Mouse (Mus musculus): ENCODE measurements around the gene Tjp3. TPM values are rescaled to one million over a fixed set of nuclear protein-coding genes. Genes with fewer than 3 reads are reported as not detected.

Gene Tjp3
- 3.3 TPM in 1 of 2 replicates, not detected in the other for total RNA-seq (2015; ENCODE audit: low replicate concordance)
- 0.60 and 1.7 TPM in 2 replicates for total RNA-seq (2017; ENCODE audit: low replicate concordance)

- no peak for ATAC-seq (replicated peaks; ENCODE audit: low FRiP score, poor library complexity, severe bottlenecking)
These were observed at the start of gene Tjp3 for GRCm38 (mm10) chr10:81291511-81292104. TSS of gene Tjp3 (minus strand) at chr10:81291581.

GRCm38 (mm10) chr10:81340551-81341332 lies 49.4 kb upstream of the Tjp3 start:
- ATAC-seq (replicated peaks; ENCODE audit: low FRiP score, poor library complexity, severe bottlenecking): no peak

GRCm38 (mm10) chr10:81336558-81336957 lies 45.2 kb upstream of the Tjp3 start:
- ATAC-seq (replicated peaks; ENCODE audit: low FRiP score, poor library complexity, severe bottlenecking): no peak

- no peak for ATAC-seq (replicated peaks; ENCODE audit: low FRiP score, poor library complexity, severe bottlenecking)
These were observed 44.3 kb upstream of the Tjp3 start for GRCm38 (mm10) chr10:81335393-81336340.

- ATAC-seq (replicated peaks; ENCODE audit: low FRiP score, poor library complexity, severe bottlenecking): no peak
These were observed 42.9 kb upstream of the Tjp3 start for GRCm38 (mm10) chr10:81334324-81334723.

- ATAC-seq (replicated peaks; ENCODE audit: low FRiP score, poor library complexity, severe bottlenecking): no peak
These were observed 40.9 kb upstream of the Tjp3 start for GRCm38 (mm10) chr10:81332277-81332676.

GRCm38 (mm10) chr10:81330007-81330406 lies 38.6 kb upstream of the Tjp3 start:
- no peak for ATAC-seq (replicated peaks; ENCODE audit: low FRiP score, poor library complexity, severe bottlenecking)

GRCm38 (mm10) chr10:81329194-81329975 lies 38.0 kb upstream of the Tjp3 start:
- ATAC-seq (replicated peaks; ENCODE audit: low FRiP score, poor library complexity, severe bottlenecking): no peak

GRCm38 (mm10) chr10:81328386-81328785 lies 37.0 kb upstream of the Tjp3 start, which contains the start of gene Tbxa2r:
TSS of gene Tbxa2r (plus strand) at chr10:81328731.
- 0 out of 2 replicates have a peak, but pooled peaks have one; percentile 23 for ATAC-seq (replicated peaks; ENCODE audit: low FRiP score, poor library complexity, severe bottlenecking)

GRCm38 (mm10) chr10:81327959-81328358 lies 36.6 kb upstream of the Tjp3 start:
- no peak for ATAC-seq (replicated peaks; ENCODE audit: low FRiP score, poor library complexity, severe bottlenecking)

- ATAC-seq (replicated peaks; ENCODE audit: low FRiP score, poor library complexity, severe bottlenecking): no peak
These were observed 35.5 kb upstream of the Tjp3 start for GRCm38 (mm10) chr10:81326858-81327257.

- ATAC-seq (replicated peaks; ENCODE audit: low FRiP score, poor library complexity, severe bottlenecking): no peak
These were observed 34.4 kb upstream of the Tjp3 start for GRCm38 (mm10) chr10:81325781-81326180.

- no peak for ATAC-seq (replicated peaks; ENCODE audit: low FRiP score, poor library complexity, severe bottlenecking)
These were observed 33.8 kb upstream of the Tjp3 start for GRCm38 (mm10) chr10:81325176-81325575.

GRCm38 (mm10) chr10:81323791-81324530 lies 32.6 kb upstream of the Tjp3 start:
- ATAC-seq (replicated peaks; ENCODE audit: low FRiP score, poor library complexity, severe bottlenecking): no peak

GRCm38 (mm10) chr10:81323141-81323775 lies 31.9 kb upstream of the Tjp3 start:
- ATAC-seq (replicated peaks; ENCODE audit: low FRiP score, poor library complexity, severe bottlenecking): no peak

- no peak for ATAC-seq (replicated peaks; ENCODE audit: low FRiP score, poor library complexity, severe bottlenecking)
These were observed 31.1 kb upstream of the Tjp3 start for GRCm38 (mm10) chr10:81322444-81322843.

- ATAC-seq (replicated peaks; ENCODE audit: low FRiP score, poor library complexity, severe bottlenecking): no peak
These were observed 30.1 kb upstream of the Tjp3 start for GRCm38 (mm10) chr10:81321436-81321835.

All from erythroblast, adult 5-6 weeks (primary cell).